Mouse (Mus musculus) hindbrain, postnatal 0 days (tissue): ENCODE measurements at regions not wholly inside any gene's neighbourhood (a gene's known extent, or its start where the extent isn't known, plus 50 kb on each side); places are given as distances from the start of the nearest gene placed in this dataset.
A peak's percentile ranks its signal among the peaks of the same experiment; 100 is the strongest.

Source experiments
- ATAC-seq: fragments of 200-750 bp; cut with Nextera tagmentation; 2 replicates; pipeline ENCODE4 v1.8.0; 2017; ENCODE audit warnings: mild to moderate bottlenecking, moderate TSS enrichment, moderate library complexity
- DNase-seq: peaks from one replicate; pipeline ENCODE4 v3.0.0-alpha.2; 2015; ENCODE audit warnings: low spot score
- H3K27ac ChIP-seq: fragments of 300-500 bp; sonication (generic); 2 replicates; pipeline ENCODE4 v1.5.1; 2014; ENCODE audit warnings: mild to moderate bottlenecking
- H3K27me3 ChIP-seq: fragments of 300-500 bp; sonication (generic); 2 replicates; pipeline ENCODE4 v1.6.1; 2014; ENCODE audit warnings: low read length, mixed read lengths; ENCODE audit not compliant: insufficient read depth
- H3K36me3 ChIP-seq: fragments of 300-500 bp; sonication (generic); 2 replicates; pipeline ENCODE4 v1.6.1; 2014; ENCODE audit warnings: low read length, mixed read lengths; ENCODE audit not compliant: insufficient read depth
- H3K4me1 ChIP-seq: fragments of 300-500 bp; sonication (generic); 2 replicates; pipeline ENCODE4 v1.6.1; 2014; ENCODE audit warnings: antibody characterized with exemption, low read length, mixed read lengths; ENCODE audit not compliant: insufficient read depth
- H3K4me2 ChIP-seq: fragments of 300-500 bp; sonication (generic); 2 replicates; pipeline ENCODE4 v1.6.1; 2014; ENCODE audit warnings: low read depth, mild to moderate bottlenecking, low read length, moderate library complexity, mixed read lengths
- H3K4me3 ChIP-seq: fragments of 300-500 bp; sonication (generic); 2 replicates; pipeline ENCODE4 v1.5.1; 2014; ENCODE audit warnings: low read length
- H3K9ac ChIP-seq: fragments of 300-500 bp; sonication (generic); replicated peaks from 2 replicates; pipeline ENCODE4 v1.6.1; 2014; ENCODE audit warnings: mild to moderate bottlenecking, low read length, moderate library complexity, mixed read lengths
- H3K9me3 ChIP-seq: fragments of 300-500 bp; sonication (generic); 2 replicates; pipeline ENCODE4 v1.6.1; 2016; ENCODE audit warnings: low read length, mixed read lengths
- CTCF ChIP-seq: IDR thresholded peaks from 2 replicates; pipeline ENCODE4 v1.5.1; 2016; ENCODE audit warnings: antibody characterized with exemption, control low read depth, low read depth
- WGBS: fragments of 180-500 bp; shearing (Covaris S2); extraction: QIAGEN DNeasy Blood & Tissue Kit; methylation state at CpG from one replicate; pipeline ENCODE4 v1.1.7; 2014; 5-methylcytosine and 5-hydroxymethylcytosine counted together

DNA sequence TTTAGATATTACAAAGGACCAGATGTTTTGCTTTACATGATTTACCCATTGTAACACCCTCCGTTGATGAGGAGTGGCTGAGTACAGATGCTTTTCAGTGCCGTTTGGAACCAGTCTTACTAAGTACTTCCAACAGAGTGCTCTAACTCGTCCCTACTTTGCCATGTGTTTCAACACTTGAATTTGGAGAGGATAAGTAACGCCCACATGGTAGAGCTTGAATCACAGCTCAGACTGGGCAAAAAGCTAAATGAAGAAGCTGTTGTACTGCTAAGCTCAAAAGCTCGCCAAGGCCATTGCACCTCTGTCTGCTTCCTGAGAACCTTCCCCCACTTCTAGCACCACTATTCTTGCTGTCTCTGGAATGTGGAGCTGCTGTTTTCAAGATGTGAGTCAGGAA lies 471.1 kb downstream of the Nfib start:
- no peak for TF ChIP-seq CTCF
- ATAC-seq (no peak), DNase-seq (no peak)
- no peak overlapping the region for H3K9ac ChIP-seq
- no peaks in the 10 kb centered on the region for H3K36me3 ChIP-seq
- H3K9me3 ChIP-seq = 0 out of 2 replicates have a peak, but pooled peaks cover 6% of the 10 kb centered on the region
- H3K4me2 ChIP-seq = no peak overlapping the region
- no peak overlapping the region for H3K27ac ChIP-seq
- WGBS = 88% methylated on average over 5 of the region's 5 CpGs
- H3K4me1 ChIP-seq = no peaks in the 10 kb centered on the region
- no peak overlapping the region for H3K4me3 ChIP-seq
- H3K27me3 ChIP-seq = no peaks in the 10 kb centered on the region

GRCm38 (mm10) chr4:82226197-82227119 lies 479.1 kb downstream of the Nfib start:
- H3K4me3 ChIP-seq = no peak overlapping the region
- no peak for TF ChIP-seq CTCF
- H3K27me3 ChIP-seq = no peaks in the 10 kb centered on the region
- H3K9me3 ChIP-seq = no peaks in the 10 kb centered on the region
- ATAC-seq = no peak
- no peaks in the 10 kb centered on the region for H3K4me1 ChIP-seq
- no peak overlapping the region for H3K27ac ChIP-seq
- no peaks in the 10 kb centered on the region for H3K36me3 ChIP-seq
- H3K9ac ChIP-seq = no peak overlapping the region
- no peak overlapping the region for H3K4me2 ChIP-seq
- 65% methylated on average over 6 of the region's 6 CpGs for WGBS
- DNase-seq = no peak

DNA sequence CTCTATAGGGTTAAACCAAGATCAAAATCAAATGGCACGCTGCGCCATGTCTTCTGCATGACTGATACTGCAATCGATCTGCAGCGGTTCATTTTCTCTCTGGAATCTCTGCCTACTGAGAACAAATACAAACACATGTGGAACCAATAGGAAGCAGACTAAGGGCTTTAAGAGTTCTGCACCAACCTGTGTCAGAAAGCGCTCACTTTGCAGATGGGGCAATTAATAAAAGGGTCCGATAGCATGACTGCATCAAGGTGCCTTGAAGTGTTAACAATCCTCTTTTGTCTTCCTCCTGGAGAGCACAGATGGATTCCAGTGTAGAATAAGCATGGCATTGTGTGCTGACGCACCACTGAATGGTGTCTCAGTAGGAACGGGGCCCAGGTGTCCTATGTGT lies 484.8 kb downstream of the Nfib start:
- ATAC-seq (no peak), DNase-seq (peak; percentile 17)
- H3K9ac ChIP-seq = no peak overlapping the region
- no peaks in the 10 kb centered on the region for H3K9me3 ChIP-seq
- H3K36me3 ChIP-seq = no peaks in the 10 kb centered on the region
- WGBS = 31% methylated on average over 8 of the region's 8 CpGs
- no peak overlapping the region for H3K4me3 ChIP-seq
- no peak overlapping the region for H3K27ac ChIP-seq
- TF ChIP-seq CTCF = no peak
- H3K4me1 ChIP-seq = 0 out of 2 replicates have a peak, but pooled peaks cover 4% of the 10 kb centered on the region
- H3K27me3 ChIP-seq = no peaks in the 10 kb centered on the region
- H3K4me2 ChIP-seq = no peak overlapping the region

DNA sequence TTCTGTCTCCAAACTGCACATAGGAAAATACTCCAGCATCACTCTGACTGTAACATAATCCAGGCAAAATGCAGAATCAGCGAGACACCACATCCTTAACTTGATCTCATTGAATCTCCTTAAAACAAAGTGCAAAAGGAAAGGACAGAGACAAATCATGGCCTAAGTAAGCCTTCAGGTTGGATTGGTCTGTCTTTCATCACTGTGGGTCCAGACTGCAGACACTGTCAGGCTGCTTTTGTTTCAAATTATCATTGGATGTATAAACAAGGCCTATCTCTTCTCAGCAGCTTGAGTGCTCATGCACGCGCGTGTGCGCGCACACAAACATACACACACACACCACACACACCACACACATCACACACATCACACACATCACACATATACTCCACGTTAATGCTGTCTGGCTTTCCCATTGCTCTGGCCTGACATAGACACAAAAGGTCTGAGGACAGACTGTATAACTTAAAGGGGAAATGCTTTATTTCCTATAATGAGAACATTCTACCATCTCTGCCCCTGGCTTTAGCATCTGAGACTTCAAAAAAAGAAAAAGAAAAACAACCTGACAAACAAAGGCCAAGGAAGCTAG lies 485.3 kb downstream of the Nfib start:
- Histone ChIP-seq H3K9me3 (no peaks in the 10 kb centered on the region), H3K27me3 (no peaks in the 10 kb centered on the region), H3K4me3 (no peak overlapping the region), H3K9ac (no peak overlapping the region), H3K4me2 (no peak overlapping the region), H3K4me1 (0 out of 2 replicates have a peak, but pooled peaks cover 4% of the 10 kb centered on the region), H3K27ac (no peak overlapping the region), H3K36me3 (no peaks in the 10 kb centered on the region)
- WGBS = 78% methylated on average over 7 of the region's 7 CpGs
- no peak for TF ChIP-seq CTCF
- DNase-seq (no peak), ATAC-seq (no peak)

- H3K9ac ChIP-seq = no peak overlapping the region
- DNase-seq (no peak), ATAC-seq (no peak)
- no peak for TF ChIP-seq CTCF
- H3K36me3 ChIP-seq = no peaks in the 10 kb centered on the region
- no peaks in the 10 kb centered on the region for H3K27me3 ChIP-seq
- no peaks in the 10 kb centered on the region for H3K9me3 ChIP-seq
- H3K4me1 ChIP-seq = 0 out of 2 replicates have a peak, but pooled peaks cover 4% of the 10 kb centered on the region
- H3K27ac ChIP-seq = no peak overlapping the region
- no peak overlapping the region for H3K4me3 ChIP-seq
- no peak overlapping the region for H3K4me2 ChIP-seq
- 80% methylated on average over 6 of the region's 6 CpGs for WGBS
Measured at GRCm38 (mm10) chr4:82218616-82219015, 486.9 kb downstream of the Nfib start.

GRCm38 (mm10) chr4:82207031-82207430 lies 498.5 kb downstream of the Nfib start:
- H3K4me2 ChIP-seq = no peak overlapping the region

GRCm38 (mm10) chr4:82200306-82200705 lies 505.2 kb downstream of the Nfib start:
- Histone ChIP-seq H3K4me1 (no peaks in the 10 kb centered on the region), H3K36me3 (no peaks in the 10 kb centered on the region), H3K27me3 (no peaks in the 10 kb centered on the region), H3K4me2 (no peak overlapping the region), H3K9me3 (no peaks in the 10 kb centered on the region), H3K9ac (no peak overlapping the region), H3K4me3 (no peak overlapping the region), H3K27ac (no peak overlapping the region)
- ATAC-seq = no peak
- DNase-seq = no peak
- no peak for TF ChIP-seq CTCF
- 88% methylated on average over 2 of the region's 2 CpGs for WGBS

More at GRCm38 (mm10) chr4:82207031-82207430, 498.5 kb downstream of the Nfib start:
- ATAC-seq (no peak), DNase-seq (no peak)
- H3K9me3 ChIP-seq = no peaks in the 10 kb centered on the region
- H3K36me3 ChIP-seq = no peaks in the 10 kb centered on the region
- no peak for TF ChIP-seq CTCF
- H3K9ac ChIP-seq = no peak overlapping the region
- 93% methylated on average over 1 of the region's 1 CpGs for WGBS
- H3K4me1 ChIP-seq = no peaks in the 10 kb centered on the region
- H3K27ac ChIP-seq = no peak overlapping the region
- no peak overlapping the region for H3K4me3 ChIP-seq
- H3K27me3 ChIP-seq = no peaks in the 10 kb centered on the region
